Mouse (Mus musculus) T-cell, adult 2 months (primary cell): ENCODE results near the gene Erp29.

ENCODE experiments used
- DNase-seq: peaks from one replicate; pipeline ENCODE4 v3.0.0; 2022; ENCODE audit warnings: low spot score

Erp29 gene

DNA sequence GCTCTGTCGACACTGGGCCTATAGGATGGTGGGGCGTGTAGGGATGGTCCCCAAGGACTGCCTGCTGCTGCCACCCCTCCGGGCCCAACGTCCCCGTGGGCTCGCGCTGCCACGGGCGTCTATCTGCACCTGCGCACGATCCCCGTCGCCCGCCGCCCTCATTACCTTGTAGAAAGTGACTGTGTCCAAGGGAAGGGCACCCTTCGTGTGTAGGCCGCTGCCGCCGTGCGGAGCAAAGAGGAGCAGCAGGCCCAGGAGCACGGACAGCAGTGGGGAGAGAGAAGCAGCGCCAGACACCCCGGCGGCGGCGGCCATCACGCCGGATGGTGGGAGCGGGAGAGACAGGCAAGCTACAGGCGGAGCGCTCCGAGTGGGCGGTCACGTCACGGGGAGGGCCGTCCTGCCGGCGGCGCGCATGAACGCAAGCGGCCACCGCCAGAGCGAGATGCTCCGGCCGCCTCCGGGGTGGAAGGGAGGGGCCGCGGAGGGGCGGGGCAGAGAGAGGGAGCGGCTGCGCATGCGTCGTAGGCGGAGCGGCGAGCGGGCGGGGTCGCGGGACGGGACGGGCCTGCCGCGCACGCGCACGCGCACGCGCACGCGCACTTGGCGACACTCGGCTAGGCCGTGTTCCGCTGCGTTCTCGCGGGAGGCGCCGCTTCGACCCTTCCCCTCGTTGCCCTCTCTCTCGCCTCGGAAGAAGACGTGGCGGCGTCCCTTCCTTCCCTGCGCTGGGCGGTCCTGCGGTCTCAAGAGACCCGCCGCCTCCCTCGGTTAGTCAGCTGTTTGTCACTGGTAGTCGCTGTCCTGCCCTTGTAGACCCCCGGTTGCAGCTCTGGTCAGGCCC is at the start of gene Erp29:
TSS of gene Erp29 (minus strand) at position 481 of the 844 bp plus-strand sequence.
- DNase-seq: peak; percentile 99

DNA sequence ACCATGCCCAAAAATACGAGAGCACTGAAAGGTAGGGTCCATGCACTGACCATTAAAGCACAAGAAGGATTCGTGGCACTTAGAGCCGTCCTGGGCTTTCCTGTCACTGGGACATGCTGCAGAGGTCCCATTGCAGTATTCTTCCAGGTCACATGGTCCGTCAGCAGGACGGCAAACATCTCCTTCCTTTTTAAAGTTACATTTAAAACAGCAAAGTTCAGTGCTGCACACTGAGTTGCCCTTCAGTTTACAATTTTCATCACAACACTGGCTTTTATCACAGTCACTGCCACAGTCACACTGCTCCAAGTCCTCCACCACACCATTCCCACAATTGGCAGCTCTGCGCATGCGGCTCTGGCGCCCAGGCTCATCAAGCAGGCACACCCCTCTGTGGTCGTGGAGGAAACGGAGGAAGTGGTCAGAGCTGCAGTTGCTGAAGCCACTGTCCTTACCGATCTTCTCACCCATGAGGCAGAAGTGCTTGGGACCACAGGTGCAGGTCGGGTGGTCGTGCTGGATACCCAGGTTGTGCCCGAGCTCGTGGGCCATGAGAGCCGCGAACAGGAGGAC is 49.2 kb upstream of the Erp29 start:
- DNase-seq: peak; percentile 6

DNA sequence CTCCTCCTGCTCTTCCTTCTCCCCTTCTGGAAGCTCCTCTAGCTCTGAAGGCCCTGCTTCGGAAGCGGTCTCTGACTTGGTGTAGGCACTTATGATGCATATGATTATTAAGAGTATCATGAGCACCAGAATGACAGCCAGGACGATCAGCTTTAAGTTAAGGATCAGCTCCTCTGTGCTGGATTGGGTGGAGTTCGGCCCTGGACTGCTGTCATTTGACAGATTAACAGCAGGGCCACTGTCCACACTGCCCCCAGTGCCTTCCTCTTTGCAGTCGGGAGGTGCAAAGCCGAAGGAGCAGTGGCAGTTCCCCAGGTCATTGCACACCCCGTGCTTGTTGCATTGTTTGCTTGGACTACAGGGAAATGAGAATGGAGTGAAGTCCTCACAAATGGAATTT is 48.4 kb upstream of the Erp29 start:
- DNase-seq: no peak

DNA sequence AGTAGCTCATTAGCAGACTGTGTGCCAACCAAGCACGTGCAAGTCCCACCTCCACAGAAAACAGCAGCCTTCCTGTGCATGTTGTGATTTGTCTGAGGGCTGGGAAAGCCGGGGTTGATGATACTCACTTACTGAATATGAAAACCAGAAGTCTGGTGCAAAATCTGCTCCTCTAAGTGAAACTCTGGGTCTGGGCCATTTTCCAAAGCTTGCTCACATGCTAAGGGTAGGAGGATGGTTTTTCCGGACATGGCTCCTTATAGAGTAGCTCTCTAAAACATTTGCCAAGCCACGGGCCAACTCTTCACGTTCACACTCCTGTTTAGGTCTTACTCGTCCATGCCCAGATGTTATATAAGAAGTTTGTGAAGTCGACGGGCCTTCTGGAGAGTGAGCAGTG is 41.0 kb upstream of the Erp29 start:
- DNase-seq: no peak

DNA sequence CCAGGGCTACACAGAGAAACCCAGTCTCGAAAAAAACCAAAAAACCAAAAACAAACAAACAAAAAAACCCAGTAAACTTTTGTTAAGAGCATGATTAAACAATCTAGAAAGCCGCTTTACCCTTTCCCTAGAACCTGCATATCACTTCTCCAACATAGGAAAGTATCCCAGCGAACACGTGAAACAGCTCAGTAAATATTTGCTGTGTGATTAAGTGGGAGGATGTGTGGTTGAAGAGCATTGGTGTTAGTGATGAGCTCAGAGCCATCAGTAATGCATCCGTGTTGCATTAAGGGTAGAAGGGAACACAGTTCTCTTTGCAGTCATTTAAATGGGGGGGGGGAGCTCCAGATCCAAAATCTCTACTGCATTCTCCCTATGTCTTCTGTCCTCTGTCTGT is 32.5 kb upstream of the Erp29 start:
- DNase-seq: no peak

DNA sequence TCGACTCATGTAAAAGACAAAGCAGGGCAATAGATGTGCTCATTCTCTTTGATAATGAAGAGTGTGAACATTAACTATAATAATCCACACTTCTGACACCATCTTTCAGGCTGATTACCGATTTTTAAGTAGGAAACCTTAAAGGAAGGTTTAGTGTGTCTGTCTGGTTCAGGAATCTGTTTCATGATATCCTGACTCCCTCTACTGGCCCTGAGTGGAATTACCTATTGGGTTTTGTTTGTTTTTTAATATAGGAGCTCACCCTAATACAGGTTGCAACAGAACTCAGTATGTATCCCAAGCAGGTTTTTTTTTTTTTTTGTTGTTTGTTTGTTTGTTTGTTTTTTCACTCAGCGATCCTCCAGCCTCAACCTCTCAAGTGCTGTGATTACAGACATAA is 25.4 kb upstream of the Erp29 start:
- peak; percentile 37 for DNase-seq

DNA sequence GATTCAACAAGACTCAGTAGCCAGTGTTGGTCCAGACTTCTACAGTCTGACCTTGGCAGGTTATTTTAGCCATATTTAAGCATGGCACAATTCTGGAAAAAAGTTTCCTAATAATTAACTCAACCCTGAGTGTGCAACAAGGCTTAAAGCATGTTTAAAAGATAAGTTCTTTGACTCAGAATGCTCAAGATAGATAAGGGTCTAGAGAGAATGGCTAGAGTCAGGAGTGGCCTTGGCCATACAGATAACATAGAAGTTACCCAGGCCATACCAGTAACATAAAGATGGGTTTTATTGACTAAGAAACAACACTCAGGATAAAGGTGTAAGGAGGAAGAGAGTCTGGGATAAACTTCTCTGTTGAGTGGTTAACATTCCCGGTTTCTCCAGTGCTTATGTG is 23.7 kb upstream of the Erp29 start:
- no peak for DNase-seq

DNA sequence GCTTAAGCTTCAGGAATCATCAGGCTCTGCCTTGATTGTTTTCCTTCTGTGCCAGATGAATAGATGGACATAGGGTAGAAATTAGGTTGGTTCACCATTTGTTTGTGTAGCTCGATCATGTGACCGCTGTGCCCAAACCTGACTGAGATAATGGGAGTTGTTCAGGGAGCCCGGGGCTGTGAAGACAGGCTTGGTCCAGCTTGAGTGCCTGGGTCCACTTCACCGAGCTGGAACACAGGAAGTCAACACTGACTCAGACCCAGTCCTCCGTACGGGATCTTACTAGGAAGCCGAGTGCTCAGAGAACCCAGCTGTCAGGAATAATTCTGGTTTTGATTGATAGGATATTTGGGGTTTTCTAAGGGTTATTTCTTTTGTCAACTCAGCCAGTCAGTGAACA is 22.3 kb upstream of the Erp29 start:
- DNase-seq: no peak

DNA sequence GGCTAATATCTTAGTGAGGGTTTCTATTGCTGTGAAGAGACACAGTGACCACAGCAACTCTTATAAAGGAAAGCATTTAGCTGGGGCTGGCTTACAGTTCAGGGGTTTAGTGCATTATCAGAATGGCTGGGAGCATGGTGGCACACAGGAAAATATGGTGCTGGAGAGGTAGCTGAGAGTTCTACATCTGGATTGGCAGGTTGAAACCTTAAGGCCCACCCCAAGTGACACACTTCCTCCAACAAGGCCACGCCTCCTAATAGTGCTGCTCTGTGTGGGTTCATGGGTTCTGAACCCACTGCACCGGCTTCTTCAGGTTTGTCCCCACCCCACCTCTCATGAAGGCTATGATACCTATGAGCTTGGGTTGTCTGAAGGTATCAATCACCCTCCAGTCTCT is 20.1 kb upstream of the Erp29 start:
- DNase-seq: no peak

DNA sequence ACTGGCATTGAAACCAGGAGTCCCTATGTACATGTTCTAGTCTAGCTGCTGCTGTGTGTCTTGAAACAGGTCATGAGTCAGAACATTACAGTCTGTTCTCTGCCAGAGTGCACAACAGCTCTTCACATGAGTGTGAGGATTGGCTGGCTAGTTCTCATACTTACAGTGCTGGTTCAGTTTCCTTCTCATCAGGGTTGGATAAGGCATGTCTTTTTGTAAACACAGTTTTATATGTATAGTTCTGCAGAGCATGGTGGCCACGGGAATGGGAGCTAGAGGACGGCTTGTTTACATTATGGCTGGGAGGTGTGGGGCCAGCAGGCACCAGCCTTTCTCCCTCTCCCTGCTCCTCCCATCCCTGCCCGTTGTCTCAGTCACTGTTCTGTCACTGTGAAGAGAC is 17.3 kb upstream of the Erp29 start:
- no peak for DNase-seq

DNA sequence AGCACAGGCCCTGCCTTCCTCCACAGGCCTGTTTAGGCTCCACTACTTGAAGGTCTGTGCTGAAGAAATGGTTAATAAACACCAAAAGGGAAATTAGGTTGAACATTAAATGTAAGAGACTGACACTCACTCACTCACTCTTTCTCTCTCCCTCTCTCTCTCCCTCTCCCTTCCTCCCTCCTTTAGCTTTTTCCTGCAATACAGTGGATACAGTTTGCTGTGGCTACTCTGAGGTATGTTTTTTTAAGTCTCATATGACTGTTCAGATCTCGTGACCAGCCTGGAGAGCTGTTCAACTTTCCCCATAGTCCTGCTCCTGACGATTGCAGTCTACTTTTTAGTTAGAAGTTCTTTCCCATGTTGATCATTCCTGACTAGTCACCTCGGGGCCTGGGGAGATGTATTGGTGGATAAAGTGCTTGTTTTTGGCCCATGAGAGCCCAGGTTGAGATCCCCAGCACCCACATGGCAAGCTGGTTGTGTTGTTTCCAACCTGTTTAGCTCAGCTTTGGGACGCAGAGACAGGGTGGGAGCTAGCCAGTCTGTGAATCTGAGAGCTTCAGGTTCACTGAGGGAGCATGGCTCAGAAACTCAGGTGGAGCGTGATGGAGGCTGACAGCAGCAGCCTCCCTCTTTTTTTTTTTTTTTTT is 11.4 kb upstream of the Erp29 start:
- DNase-seq: no peak

DNA sequence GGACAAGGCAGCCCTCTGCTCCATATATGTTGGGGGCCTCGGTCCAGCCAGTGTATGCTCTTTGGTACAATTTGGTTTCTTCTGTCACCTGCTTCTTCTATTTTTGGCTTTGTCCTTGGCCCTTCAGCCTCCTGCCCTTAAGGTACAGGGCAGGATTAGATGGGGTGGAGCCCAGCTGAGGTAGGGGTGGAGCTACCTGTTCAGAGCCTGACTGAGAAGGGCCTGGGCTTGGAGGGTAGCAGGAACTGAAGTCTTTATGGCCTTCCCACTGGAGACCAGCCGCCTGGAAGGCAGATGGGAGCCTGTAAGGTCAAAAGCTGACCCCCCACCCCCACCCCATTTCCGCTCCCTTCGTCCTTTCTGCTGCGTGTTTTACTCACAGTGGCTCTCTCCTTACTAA is 10.7 kb upstream of the Erp29 start:
- DNase-seq: no peak

DNA sequence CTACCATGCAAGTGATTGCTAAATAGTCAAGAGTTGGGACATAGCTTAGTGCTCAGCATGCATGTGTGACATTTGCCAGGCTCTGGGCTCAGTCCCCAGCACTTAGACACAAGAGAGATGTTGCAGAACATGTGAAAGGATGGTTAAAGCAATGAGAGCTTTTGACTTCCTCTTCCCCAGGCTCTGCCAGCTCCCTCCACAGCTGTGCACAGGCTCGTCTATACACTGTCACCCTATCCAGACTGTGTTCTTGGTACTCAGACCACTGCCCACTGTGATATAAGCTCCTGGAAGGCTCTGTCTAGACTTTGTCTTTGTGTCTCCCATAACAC is 9.8 kb upstream of the Erp29 start:
- DNase-seq: no peak

DNA sequence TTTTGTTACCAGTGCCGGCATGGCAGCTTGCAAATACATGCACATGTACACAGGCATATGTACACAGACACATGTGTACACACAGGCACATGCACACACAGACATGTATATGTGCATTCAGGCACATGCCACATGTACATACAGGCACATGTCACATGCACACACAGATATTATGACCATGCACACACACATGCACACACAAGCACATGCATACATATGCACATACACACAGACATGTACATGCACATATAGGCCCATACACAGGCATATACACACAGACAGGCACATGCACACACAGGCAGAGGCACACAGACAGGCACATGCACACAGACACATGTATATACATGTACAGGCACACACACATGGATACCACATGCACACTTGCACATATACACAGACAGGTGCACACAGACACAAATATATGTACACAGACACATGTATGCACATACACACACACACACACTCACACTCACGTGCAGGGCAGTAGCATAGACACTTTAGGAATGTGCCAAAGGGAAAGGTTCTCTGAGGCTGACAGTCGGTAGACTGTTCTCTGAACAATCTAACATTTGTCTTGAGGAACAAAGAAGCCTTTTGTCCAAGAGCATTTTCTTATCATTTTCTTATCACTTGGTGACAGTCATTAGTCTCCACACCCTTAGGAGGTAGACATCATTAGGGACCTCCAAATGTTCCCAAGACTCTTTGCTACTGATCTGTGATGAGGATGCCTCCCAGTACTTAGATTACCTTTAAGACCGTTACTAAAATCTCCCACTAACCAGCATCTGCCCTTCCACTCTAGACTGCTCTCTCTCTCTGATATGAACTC is 9.2 kb upstream of the Erp29 start:
- DNase-seq: no peak

DNA sequence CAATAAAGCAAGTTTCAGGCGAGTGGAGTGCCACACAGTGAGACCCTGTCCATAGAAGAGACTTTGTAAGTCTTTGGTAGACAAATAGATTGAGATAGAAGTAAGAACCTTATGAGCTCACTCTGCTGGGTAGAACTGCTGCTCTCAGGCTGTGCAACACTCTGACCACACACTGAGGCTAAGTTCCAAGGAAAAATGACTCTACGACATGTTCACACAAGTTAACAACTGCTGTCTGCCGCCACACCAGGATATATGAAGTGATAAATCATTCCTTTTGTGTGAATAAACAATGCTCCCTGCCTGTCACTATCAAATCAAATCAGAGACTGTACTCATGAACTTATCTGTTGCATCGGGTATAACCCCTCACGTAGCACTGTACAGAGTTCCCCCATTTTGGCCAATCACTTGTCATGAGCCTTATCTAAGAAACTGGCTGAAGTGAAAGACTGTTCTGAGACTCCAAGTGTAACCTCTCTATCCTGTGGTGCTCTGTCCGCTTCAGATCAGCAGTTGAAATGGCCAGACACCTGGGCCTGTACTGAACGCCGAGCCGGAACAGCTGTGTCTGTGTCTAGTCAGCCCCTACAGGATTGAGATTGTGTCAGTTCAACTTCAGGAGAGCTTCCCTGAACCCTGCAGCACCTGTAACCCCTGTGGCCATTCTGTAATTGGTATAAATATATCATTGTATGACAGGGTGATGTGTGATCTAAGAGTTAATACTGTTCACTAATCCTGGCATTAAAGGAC is 3.4 kb upstream of the Erp29 start:
- no peak for DNase-seq

DNA sequence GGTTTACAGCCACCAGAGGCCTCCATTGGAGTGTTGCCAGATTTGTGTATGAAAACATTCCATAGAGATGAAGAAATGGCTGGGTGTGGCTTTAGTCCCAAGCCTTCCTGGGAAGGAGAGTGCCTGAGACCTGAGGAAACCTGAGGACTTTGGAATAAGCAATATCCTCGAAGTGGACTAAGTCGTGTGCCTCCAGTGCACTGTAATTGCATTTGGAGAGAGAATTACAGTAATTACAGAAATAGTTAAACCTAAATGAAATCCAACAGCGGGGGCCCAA is 2.1 kb upstream of the Erp29 start:
- no peak for DNase-seq

DNA sequence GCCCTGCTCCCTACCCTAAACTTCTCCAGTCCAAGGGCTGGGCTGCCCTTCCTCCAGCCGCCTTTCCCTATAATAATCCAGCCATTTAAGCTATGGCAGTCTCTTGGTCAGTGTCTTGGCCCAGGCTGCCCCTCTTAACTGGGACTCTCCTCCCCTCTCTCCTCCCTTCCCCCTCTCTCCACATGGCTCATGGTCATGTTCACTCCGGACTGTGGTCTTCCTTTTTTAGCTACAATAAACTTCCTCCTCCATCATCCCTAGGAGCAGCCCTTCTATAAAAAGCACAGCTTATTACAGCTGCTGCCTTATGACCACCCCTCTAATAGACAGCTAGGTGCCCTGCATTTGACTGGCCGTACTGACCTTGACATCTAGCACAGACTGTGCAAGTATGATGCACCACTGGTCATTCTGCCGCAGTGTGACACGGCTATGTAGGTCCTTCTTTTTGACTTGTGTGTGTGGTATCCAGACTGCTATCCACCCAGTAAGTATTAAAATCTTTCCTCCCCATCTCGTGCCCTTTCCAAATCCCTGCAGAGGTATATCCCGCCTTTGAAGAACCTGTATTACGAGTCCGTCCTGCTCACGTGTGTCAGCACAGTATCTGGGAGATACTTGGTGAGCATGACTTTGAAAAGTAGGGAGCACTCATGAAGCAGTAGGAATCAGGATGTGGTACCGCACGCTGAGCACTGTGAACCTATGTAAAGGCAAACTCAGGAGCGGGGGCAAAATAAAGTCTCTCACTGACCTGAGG is 1.6 kb upstream of the Erp29 start:
- DNase-seq: no peak

DNA sequence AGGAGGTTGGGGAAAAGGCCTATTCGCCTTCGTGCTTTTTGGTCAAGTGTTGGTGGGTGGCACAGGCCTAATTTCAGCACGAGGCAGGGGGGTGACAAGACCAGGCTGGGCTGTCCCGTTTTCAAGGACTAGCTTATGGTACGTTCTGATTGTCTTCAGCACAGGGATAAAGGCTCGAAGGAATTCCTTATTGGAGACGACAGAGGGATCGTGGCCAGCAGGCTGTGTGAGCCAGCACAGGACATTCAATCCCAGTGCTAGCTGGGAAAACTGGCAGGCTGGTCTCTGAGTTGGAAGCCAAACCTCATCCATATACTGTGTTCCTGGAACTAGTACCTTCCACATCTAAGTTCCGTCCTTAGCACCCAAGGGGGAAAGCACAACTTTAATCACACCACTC is 600 bp upstream of the Erp29 start:
- no peak for DNase-seq

DNA sequence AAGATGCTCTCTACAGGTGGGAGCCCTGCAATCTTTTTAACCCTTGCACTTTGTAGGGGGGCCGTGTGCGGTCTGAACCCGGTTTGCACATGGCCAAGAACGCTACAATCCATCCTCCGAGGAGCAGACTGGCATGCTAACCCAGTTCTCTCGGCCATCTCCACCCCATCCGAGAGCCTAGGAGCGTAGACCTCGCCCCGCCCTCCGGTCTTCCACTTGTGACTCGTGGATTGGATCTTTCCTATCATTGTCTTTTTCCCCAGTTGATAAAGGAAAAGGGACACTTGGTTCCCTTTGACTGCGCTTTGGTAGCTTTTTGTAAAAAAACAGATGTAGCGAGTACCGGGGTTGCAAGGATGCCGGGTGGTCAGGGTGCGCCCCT is 671 bp downstream of the Erp29 start, which contains the start of gene Tmem116:
TSS of gene Tmem116 (plus strand) at position 250 of the 382 bp plus-strand sequence.
- DNase-seq: no peak

DNA sequence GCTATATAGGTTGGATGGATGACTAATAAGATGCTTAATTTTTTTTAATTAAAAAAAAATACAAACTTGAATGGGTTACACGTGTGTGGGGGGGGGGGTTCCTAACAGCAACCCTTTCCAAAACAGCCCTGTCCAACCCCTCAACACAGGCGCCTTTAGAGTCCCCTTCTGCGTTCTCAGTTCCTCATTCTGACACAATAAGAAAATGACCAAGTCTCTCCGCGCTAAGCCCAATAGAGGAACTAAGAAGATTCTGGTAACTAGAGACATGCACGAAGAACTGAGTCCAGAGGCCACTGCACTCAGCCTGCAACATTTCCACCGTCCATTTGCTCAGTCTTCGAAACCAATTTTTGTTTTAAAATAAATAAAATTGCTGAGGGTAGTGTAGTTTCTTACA is 1.1 kb downstream of the Erp29 start:
- DNase-seq: no peak

DNA sequence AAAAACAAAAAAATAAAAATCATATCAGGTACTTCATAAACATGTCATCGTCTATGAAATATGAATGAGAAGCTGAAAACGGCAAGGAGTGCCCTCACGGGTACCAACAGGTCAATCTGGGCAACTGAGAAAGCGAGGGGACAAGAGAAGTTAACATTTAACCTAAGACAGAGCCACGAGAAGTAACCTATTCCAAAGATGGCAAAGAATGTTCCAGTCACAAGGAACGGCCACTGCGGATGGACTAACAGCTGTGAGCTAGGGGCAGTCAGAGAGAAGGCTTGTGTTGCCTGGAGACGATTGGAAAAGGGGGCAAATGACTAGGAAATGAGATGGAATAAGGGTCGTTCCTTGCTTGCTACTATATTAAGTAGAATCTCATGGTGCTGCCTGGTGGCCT is 1.8 kb downstream of the Erp29 start:
- no peak for DNase-seq
